In genomic region chr16:36468862-36469261, GRCm38 (mm10) we compare ENCODE assay signal across 12 mouse cellular contexts. TPM values are rescaled to one million over a fixed set of nuclear protein-coding genes. Genes with fewer than 3 reads are reported as not detected.
DNase-seq lines count a peak whose midpoint lies in the region; ATAC-seq and TF ChIP-seq lines count a peak whose summit lies in the region.
"Had no signal": no experiment of that assay in that cellular context is flagged by ENCODE, and none has a peak within 500 bp of the region (broad histone marks: within the 10 kb centered on the region; RNA-seq: fewer than 3 reads in every experiment).

No protein-coding gene starts in this region.

- no peaks in the 10 kb centered on the region for H3K36me3 ChIP-seq in liver, embryonic 14.5 days (replicated peaks; ENCODE audit: control insufficient read depth, insufficient read depth, low read depth)
- no peaks in the 10 kb centered on the region for H3K36me3 ChIP-seq in liver, embryonic 12.5 days
- H3K36me3 ChIP-seq: intestine, embryonic 15.5 days; neural tube, embryonic 12.5 days had no signal

- no peak overlapping the region for H3K4me2 ChIP-seq in liver, embryonic 14.5 days (ENCODE audit: low read depth)
- H3K4me2 ChIP-seq in liver, embryonic 12.5 days, result no peak overlapping the region
- H3K4me2 ChIP-seq: intestine, embryonic 15.5 days; neural tube, embryonic 12.5 days had no signal

- no peak overlapping the region for H3K27ac ChIP-seq in liver, embryonic 14.5 days
- no peak overlapping the region for H3K27ac ChIP-seq in liver, embryonic 12.5 days
- H3K27ac ChIP-seq: intestine, embryonic 15.5 days; neural tube, embryonic 12.5 days had no signal

- no peak overlapping the region for H3K4me3 ChIP-seq in liver, embryonic 14.5 days (ENCODE audit: insufficient read depth in 1 of 2, low read depth in 2 of 2, low read length in 2 of 2)
- no peak overlapping the region for H3K4me3 ChIP-seq in liver, embryonic 12.5 days
- H3K4me3 ChIP-seq: erythroblast, embryonic 14.5 days; intestine, embryonic 15.5 days; neural tube, embryonic 12.5 days had no signal

- H3K9ac ChIP-seq in liver, embryonic 14.5 days (replicated peaks), result no peak overlapping the region
- no peak overlapping the region for H3K9ac ChIP-seq in liver, embryonic 12.5 days
- H3K9ac ChIP-seq: intestine, embryonic 15.5 days; neural tube, embryonic 12.5 days had no signal

- H3K4me1 ChIP-seq in liver, embryonic 14.5 days (replicated peaks; ENCODE audit: control insufficient read depth in 2 of 2, insufficient read depth in 2 of 2, low read length in 1 of 2), result no peaks in the 10 kb centered on the region
- H3K4me1 ChIP-seq in liver, embryonic 12.5 days, result no peaks in the 10 kb centered on the region
- H3K4me1 ChIP-seq: intestine, embryonic 15.5 days; neural tube, embryonic 12.5 days had no signal

- 48% methylated on average over 4 of the region's 4 CpGs for WGBS in liver, embryonic 14.5 days (ENCODE audit: insufficient replicate concordance)
- 57% methylated on average over 4 of the region's 4 CpGs for WGBS in liver, embryonic 12.5 days (ENCODE audit: insufficient replicate concordance)

- TF ChIP-seq EP300 in liver, embryonic 14.5 days (IDR thresholded peaks at IDR 0.05; ENCODE audit: low read depth), result no peak

- DNase-seq in embryo, embryonic 10 days (ENCODE audit: low spot score), result peak; percentile 33
- DNase-seq in embryo, embryonic 11 days, result no peak
- no peak for DNase-seq in liver, embryonic 14.5 days (ENCODE audit: low read depth in 3 of 3, low spot score in 3 of 3)
- DNase-seq in B cell, adult 2 months, result peak; percentile 50 to 58
- peak; percentile 23 for DNase-seq in c-Kit-positive CD71-positive TER-119-positive erythroid progenitor cells, embryonic 14.5 days (ENCODE audit: low spot score)
- no peak for DNase-seq in cerebellum, adult 9-11 months
- DNase-seq in ovary, postnatal 36 days (ENCODE audit: low spot score), result no peak
- DNase-seq: spleen, adult 18-20 months had no signal

- ATAC-seq in liver, embryonic 14.5 days (ENCODE audit: insufficient read depth), result no peak
- no peak for ATAC-seq in liver, embryonic 12.5 days
- ATAC-seq: intestine, embryonic 15.5 days had no signal

- no peaks in the 10 kb centered on the region for H3K27me3 ChIP-seq in liver, embryonic 14.5 days (ENCODE audit: control insufficient read depth, insufficient read depth, low read length)
- H3K27me3 ChIP-seq in liver, embryonic 12.5 days (replicated peaks), result peaks cover 9% of the 10 kb centered on the region
- H3K27me3 ChIP-seq: intestine, embryonic 15.5 days; neural tube, embryonic 12.5 days had no signal

- peak; percentile 57 for TF ChIP-seq CTCF in liver, embryonic 14.5 days (IDR thresholded peaks at IDR 0.05; ENCODE audit: low read depth)

- no peaks in the 10 kb centered on the region for H3K9me3 ChIP-seq in liver, embryonic 14.5 days (ENCODE audit: control insufficient read depth, low read length)
- H3K9me3 ChIP-seq in liver, embryonic 12.5 days (replicated peaks), result no peaks in the 10 kb centered on the region
- H3K9me3 ChIP-seq: intestine, embryonic 15.5 days; neural tube, embryonic 12.5 days had no signal

RNA-seq across cellular contexts. Expression of gene Stfa3, which starts 13.7 kb away (rescaled TPM):
- polyA plus RNA-seq in liver, embryonic 14.5 days (2012; rRNA removed), result 29.5 and 36.7 TPM in 2 replicates
- polyA plus RNA-seq in liver, embryonic 14.5 days (2014; fragmentation: Nextera tagmentation; extraction: Ambion mirVana), result 27.1 and 37.9 TPM in 2 replicates
- polyA plus RNA-seq in liver, embryonic 12.5 days (2016; fragmentation: Nextera tagmentation; extraction: Ambion mirVana), result 12.4 and 14.7 TPM in 2 replicates
- polyA plus RNA-seq: erythroblast, embryonic 14.5 days had no signal

Comparison
In these comparisons a context has a peak if more than half of its experiments do, and no peak if none do; other contexts are left out.
1. DNase-seq: peak in embryo, embryonic 10 days (single experiment), B cell, adult 2 months (2 of 2) and c-Kit-positive CD71-positive TER-119-positive erythroid progenitor cells, embryonic 14.5 days (single experiment); none in embryo, embryonic 11 days (single experiment), liver, embryonic 14.5 days (0 of 3), cerebellum, adult 9-11 months (single experiment) and ovary, postnatal 36 days (single experiment).